Mouse (Mus musculus) midbrain, postnatal 0 days (tissue): ENCODE results near the gene Cyp2d34. TPM values are rescaled to one million over a fixed set of nuclear protein-coding genes. Genes with fewer than 3 reads are reported as not detected.

Experiments used
- ATAC-seq: fragments of 200-750 bp; cut with Nextera tagmentation; 2 replicates; pipeline ENCODE4 v1.8.0; 2017; ENCODE audit warnings: moderate number of reproducible peaks, mild to moderate bottlenecking, moderate TSS enrichment, moderate library complexity; ENCODE audit not compliant: low FRiP score
- DNase-seq: peaks from one replicate; pipeline ENCODE4 v3.0.0-alpha.2; 2015; ENCODE audit warnings: low spot score
- H3K27ac ChIP-seq: fragments of 300-500 bp; sonication (generic); 2 replicates; pipeline ENCODE4 v1.5.1; 2014; ENCODE audit warnings: low read depth, mild to moderate bottlenecking, low read length, mixed read lengths
- H3K27me3 ChIP-seq: fragments of 300-500 bp; sonication (generic); 2 replicates; pipeline ENCODE4 v1.6.1; 2014; ENCODE audit warnings: low read length, control low read depth, mixed read lengths; ENCODE audit not compliant: insufficient read depth
- H3K36me3 ChIP-seq: fragments of 300-500 bp; sonication (generic); 2 replicates; pipeline ENCODE4 v1.6.1; 2014; ENCODE audit warnings: low read length, control low read depth, mixed read lengths; ENCODE audit not compliant: insufficient read depth
- H3K4me1 ChIP-seq: fragments of 300-500 bp; sonication (generic); 2 replicates; pipeline ENCODE4 v1.6.1; 2014; ENCODE audit warnings: mild to moderate bottlenecking, control low read depth, antibody characterized with exemption, low read length, mixed read lengths; ENCODE audit not compliant: insufficient read depth
- H3K4me2 ChIP-seq: fragments of 300-500 bp; sonication (generic); 2 replicates; pipeline ENCODE4 v1.6.1; 2014; ENCODE audit warnings: low read depth, mild to moderate bottlenecking, low read length, mixed read lengths; ENCODE audit not compliant: poor library complexity, severe bottlenecking
- H3K4me3 ChIP-seq: fragments of 300-500 bp; sonication (generic); 2 replicates; pipeline ENCODE4 v1.5.1; 2014; ENCODE audit warnings: low read depth, mild to moderate bottlenecking, low read length, moderate library complexity
- H3K9ac ChIP-seq: fragments of 300-500 bp; sonication (generic); replicated peaks from 2 replicates; pipeline ENCODE4 v1.6.1; 2014; ENCODE audit warnings: mild to moderate bottlenecking, low read length, moderate library complexity, mixed read lengths; ENCODE audit not compliant: poor library complexity, severe bottlenecking
- H3K9me3 ChIP-seq: fragments of 300-500 bp; sonication (generic); 2 replicates; pipeline ENCODE4 v1.6.1; 2016; ENCODE audit warnings: low read length, control low read depth
- CTCF ChIP-seq: IDR thresholded peaks from 2 replicates; pipeline ENCODE4 v1.5.1; 2016; ENCODE audit warnings: antibody characterized with exemption, mild to moderate bottlenecking
- WGBS: fragments of 180-500 bp; shearing (Covaris S2); extraction: QIAGEN DNeasy Blood & Tissue Kit; methylation state at CpG from one replicate; pipeline ENCODE4 v1.1.7; 2014; 5-methylcytosine and 5-hydroxymethylcytosine counted together
- microRNA-seq: library from miRNA; unstranded; fragments of <30 nt; microRNA quantifications from one replicate; pipeline ENCODE4, GENCODE M21; 2016; ENCODE audit warnings: borderline number of aligned reads
- polyA plus RNA-seq: library from polyadenylated mRNA; unstranded; fragments of >200 nt; fragmentation: Nextera tagmentation; extraction: Ambion mirVana; gene quantifications from 2 replicates; pipeline ENCODE4 v1.2.1, GENCODE M21; 2015
- total RNA-seq: library from RNA; depleted of rRNA; stranded (reverse); fragments of >200 nt; gene quantifications from 2 replicates; pipeline ENCODE4 v1.2.3, GENCODE M21; 2014; rRNA removed

Cyp2d34 gene
- total and polyA plus RNA-seq, 2 experiments from 2014 or later: not detected

DNA sequence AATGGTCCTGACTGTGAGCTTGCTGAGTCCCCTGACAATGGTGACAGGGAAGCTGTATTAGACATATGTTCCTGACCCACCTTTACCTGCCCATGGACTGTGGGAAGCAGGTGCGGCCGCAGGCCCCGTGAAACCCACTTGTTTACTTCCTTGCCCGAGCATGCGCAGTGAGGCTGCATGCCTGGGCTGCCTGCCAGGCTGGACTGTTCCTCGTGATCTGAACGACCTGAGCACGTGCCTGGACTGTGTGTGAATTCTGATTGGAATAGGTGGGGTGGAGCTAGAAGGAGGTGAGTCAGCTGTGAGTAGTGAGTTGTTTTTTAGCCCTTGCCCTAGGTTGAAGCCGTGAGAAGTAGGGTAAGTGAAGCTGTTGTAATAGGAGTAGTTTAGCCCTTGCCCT, 38.1 kb downstream of the Cyp2d34 start:
- Histone ChIP-seq H3K9ac (no peak overlapping the region), H3K27ac (no peak overlapping the region), H3K4me3 (no peak overlapping the region), H3K4me1 (no peaks in the 10 kb centered on the region), H3K4me2 (no peak overlapping the region), H3K27me3 (no peaks in the 10 kb centered on the region), H3K9me3 (no peaks in the 10 kb centered on the region), H3K36me3 (no peaks in the 10 kb centered on the region)
- TF ChIP-seq CTCF: no peak
- no peak for ATAC-seq
- no peak for DNase-seq
- WGBS: 90% methylated on average over 9 of the region's 9 CpGs

DNA sequence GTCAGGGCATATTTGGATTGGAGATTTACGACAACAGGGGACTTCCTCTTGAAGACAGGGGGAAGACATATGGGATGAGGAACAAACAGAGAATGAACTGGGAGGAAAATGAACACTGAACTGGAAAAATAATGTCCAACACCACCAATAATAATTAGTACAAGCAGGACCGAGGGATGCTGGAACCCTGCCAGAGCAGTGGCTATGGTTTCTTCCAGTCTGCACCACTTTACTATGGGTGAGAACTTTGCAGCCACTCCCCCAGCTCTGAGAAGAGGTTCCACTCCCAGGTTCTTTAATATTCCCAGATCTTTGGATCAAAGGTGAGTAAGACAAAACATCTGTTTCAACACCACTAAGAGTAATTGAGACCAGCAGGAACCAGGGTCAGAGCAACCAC, 41.7 kb downstream of the Cyp2d34 start:
- Histone ChIP-seq H3K4me2 (no peak overlapping the region), H3K9ac (no peak overlapping the region), H3K27me3 (no peaks in the 10 kb centered on the region), H3K4me1 (no peaks in the 10 kb centered on the region), H3K27ac (no peak overlapping the region), H3K36me3 (no peaks in the 10 kb centered on the region), H3K4me3 (no peak overlapping the region), H3K9me3 (no peaks in the 10 kb centered on the region)
- no peak for TF ChIP-seq CTCF
- no peak for ATAC-seq
- no peak for DNase-seq
- 79% methylated on average over 2 of the region's 2 CpGs for WGBS

DNA sequence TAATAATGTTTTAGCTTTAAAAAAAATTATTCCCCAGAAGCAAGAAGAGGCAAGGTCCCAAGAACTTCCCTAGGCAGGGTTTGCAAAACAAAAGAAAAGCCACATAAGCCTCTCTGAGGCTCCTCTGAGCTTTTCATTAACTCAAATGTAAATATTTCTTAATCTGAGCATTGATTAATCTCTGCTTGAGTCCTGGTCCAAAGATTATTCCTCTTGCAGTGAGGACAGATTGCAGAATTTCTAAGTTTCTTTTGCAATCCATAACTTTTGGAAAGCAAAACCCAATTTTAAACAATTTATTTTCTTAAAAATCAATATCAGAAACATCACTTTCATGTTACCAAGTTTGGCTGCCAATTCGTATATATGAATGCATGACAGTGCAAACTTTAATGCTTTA, 47.9 kb downstream of the Cyp2d34 start:
- TF ChIP-seq CTCF: no peak
- WGBS: 92% methylated on average over 1 of the region's 1 CpGs
- Histone ChIP-seq H3K27ac (no peak overlapping the region), H3K4me1 (no peaks in the 10 kb centered on the region), H3K9ac (no peak overlapping the region), H3K36me3 (no peaks in the 10 kb centered on the region), H3K9me3 (no peaks in the 10 kb centered on the region), H3K4me2 (no peak overlapping the region), H3K4me3 (no peak overlapping the region), H3K27me3 (no peaks in the 10 kb centered on the region)
- ATAC-seq (no peak), DNase-seq (no peak)

Small RNA genes within 50 kb of the gene (microRNA-seq; reads per million reads assigned to microRNA genes)
- gene Gm27463: not detected
- gene Gm27742: not detected

Other genes starting within 250 kb of the Cyp2d34 start
- gene Cyp2d22, start 240.7 kb downstream of the Cyp2d34 start, total RNA-seq: 1.6 and 2.4 TPM in 2 replicates
- gene Cyp2d22, start 240.7 kb downstream of the Cyp2d34 start, polyA plus RNA-seq: 1.7 and 2.2 TPM in 2 replicates
- gene Cyp2d11, start 226.9 kb downstream of the Cyp2d34 start, total RNA-seq: not detected in 2 replicates
- not detected in 2 replicates for gene Cyp2d11, start 226.9 kb downstream of the Cyp2d34 start, polyA plus RNA-seq
- not detected in 2 replicates for gene Cyp2d10, start 213.8 kb downstream of the Cyp2d34 start, total RNA-seq
- gene Cyp2d10, start 213.8 kb downstream of the Cyp2d34 start, polyA plus RNA-seq: not detected in 2 replicates
- gene Cyp2d9, start 187.5 kb downstream of the Cyp2d34 start, total RNA-seq: not detected in 2 replicates
- gene Cyp2d9, start 187.5 kb downstream of the Cyp2d34 start, polyA plus RNA-seq: not detected in 2 replicates
- not detected in 2 replicates for gene Cyp2d12, start 65.9 kb downstream of the Cyp2d34 start, total RNA-seq
- gene Cyp2d12, start 65.9 kb downstream of the Cyp2d34 start, polyA plus RNA-seq: not detected in 2 replicates
- gene Cyp2d40, start 143.2 kb upstream of the Cyp2d34 start, total RNA-seq: not detected in 2 replicates
- gene Cyp2d40, start 143.2 kb upstream of the Cyp2d34 start, polyA plus RNA-seq: not detected in 2 replicates
- gene Cyp2d26, start 173.3 kb upstream of the Cyp2d34 start, total RNA-seq: not detected in 2 replicates
- not detected in 2 replicates for gene Cyp2d26, start 173.3 kb upstream of the Cyp2d34 start, polyA plus RNA-seq